Mouse (Mus musculus) T-helper 17 cell (primary cell): ENCODE results near the gene Knstrn.

Experiments
- in situ Hi-C, 2 experiments: fragments of 300-600 bp; cut with MboI, MseI; formaldehyde crosslinking; loops; 1 replicate in 1 of 2; 2 replicates in 1 of 2; pipeline ENCODE4 v1.15.1; 2025; ENCODE audit warnings: high pct_unique_total_duplicates in 2 of 2

Gene Knstrn

GRCm38 (mm10) chr2:118790551-118791525 lies 23.0 kb upstream of the Knstrn start:
- in situ Hi-C loops: loop anchor here in 1 of 2 experiments (5.0 kb wide), 1 partner anchor 91 kb away; no protein-coding TSS in a partner anchor

DNA sequence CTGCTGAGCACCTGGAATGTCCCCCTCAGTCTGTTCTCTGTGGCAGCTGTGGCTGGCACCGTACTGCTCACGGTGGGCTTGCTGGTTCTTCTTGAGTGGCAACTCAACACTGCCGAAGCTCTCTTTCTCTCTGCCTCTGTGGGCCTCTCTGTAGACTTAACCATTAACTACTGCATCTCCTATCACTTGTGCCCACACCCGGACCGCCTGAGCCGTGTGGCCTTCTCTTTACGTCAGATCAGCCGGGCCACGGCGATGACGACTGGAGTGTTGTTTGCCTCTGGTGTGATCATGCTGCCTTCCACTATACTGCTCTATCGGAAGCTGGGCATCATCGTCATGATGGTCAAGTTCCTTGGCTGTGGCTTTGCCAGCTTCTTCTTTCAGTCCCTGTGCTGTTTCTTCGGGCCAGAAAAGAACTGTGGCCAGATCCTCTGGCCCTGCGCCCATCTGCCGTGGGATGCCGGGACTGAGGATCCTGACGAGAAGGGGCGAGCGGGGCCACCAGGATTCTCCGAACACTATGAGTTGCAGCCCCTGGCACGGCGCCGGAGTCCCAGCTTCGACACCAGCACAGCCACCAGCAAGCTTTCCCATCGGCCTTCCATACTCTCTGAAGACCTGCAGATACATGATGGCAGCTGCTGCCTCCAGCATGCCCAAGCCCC lies 22.1 kb upstream of the Knstrn start:
- in situ Hi-C loops: loop anchor here in 1 of 2 experiments (5.0 kb wide), 1 partner anchor 91 kb away; no protein-coding TSS in a partner anchor

DNA sequence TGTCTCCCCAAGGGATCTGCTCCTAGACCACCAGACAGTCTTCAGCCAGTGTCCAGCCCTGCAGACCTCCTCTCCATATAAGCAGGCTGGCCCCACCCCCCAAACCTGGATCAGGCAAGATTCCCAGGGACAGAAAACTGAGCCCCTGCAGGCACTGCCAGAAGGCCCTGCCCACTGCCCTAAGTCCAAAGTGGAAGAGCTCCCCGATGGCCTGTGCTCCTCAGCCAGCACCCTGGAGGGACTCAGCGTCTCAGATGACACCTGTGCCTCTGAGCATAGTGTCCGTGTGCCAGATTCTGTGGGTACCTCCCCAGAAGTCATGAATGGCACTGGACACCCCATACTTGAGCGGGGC lies 21.6 kb upstream of the Knstrn start:
- in situ Hi-C loops: loop anchor here in 1 of 2 experiments (5.0 kb wide), 1 partner anchor 90 kb away; no protein-coding TSS in a partner anchor

DNA sequence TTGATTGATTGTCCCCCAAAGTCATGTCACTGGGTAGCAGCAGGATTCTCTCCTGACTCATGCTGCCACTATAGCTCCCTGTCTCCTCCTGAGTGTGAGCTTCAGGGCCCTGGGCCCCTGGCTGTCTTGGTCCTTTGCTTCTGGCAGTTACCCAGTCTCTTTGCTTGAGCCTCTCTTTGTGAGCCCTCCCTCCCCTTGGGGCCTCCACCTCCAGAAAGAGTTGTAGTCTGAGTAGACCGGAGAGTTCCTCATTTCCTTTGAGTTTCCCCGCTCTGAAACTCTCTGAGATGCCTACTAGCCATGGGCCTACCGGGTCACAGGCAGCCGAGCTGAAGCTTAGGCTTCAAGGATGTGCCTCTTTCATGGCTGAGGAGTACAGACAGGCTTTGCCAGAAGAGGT lies 20.2 kb upstream of the Knstrn start:
- in situ Hi-C loops: loop anchor here in 1 of 2 experiments (5.0 kb wide), 1 partner anchor 89 kb away; no protein-coding TSS in a partner anchor

- in situ Hi-C loops: loop anchor here in 1 of 2 experiments (10.0 kb wide), 1 partner anchor 1778 kb away; no protein-coding TSS in a partner anchor
These were observed 11.2 kb upstream of the Knstrn start for GRCm38 (mm10) chr2:118802542-118803118.

DNA sequence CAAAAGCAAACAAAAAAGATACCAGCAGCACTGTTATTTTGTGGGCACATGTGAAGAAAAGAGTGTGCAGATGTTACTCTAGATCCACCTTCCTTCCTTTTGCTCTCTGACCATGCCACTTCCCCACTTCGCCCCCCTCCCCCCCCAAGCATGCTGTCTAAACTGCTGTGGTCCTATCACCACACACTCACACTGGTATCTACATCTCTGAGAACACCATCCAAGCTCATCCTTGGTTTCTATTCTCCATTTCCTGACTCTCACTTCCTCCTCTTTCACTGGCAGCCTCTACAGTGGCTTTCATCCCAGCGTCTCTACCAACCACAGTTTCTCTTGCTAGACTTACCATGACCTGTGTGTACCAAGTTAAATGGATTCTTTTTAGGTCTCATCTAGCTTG lies 9.3 kb upstream of the Knstrn start:
- in situ Hi-C loops: loop anchor here in 1 of 2 experiments (10.0 kb wide), 1 partner anchor 1780 kb away; no protein-coding TSS in a partner anchor

- in situ Hi-C loops: loop anchor here in 1 of 2 experiments (10.0 kb wide), 1 partner anchor 1780 kb away; no protein-coding TSS in a partner anchor
These were observed 8.7 kb upstream of the Knstrn start for GRCm38 (mm10) chr2:118805137-118805536.

GRCm38 (mm10) chr2:118805756-118806155 lies 8.0 kb upstream of the Knstrn start:
- in situ Hi-C loops: loop anchor here in 1 of 2 experiments (10.0 kb wide), 1 partner anchor 1781 kb away; no protein-coding TSS in a partner anchor

DNA sequence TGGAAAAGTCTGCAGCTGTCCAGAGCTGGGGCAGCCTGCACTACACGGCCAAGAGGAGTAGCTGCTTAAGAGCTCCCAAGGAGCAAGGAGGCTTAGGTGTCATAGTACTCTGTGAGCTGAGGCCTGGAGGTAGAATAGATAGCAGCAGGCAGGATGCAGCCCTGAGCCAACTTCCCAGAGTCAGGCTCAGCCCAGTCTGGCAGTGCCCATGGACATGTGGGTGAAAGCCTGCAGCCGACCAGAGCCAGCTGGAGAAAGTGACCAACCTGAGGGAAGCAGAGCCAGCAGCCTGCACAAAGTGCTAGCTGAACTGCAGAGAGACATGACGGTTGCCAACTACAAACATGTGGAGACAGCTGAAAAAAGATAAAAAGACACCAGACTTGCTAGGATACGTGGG lies 6.9 kb upstream of the Knstrn start:
- in situ Hi-C loops: loop anchor here in 1 of 2 experiments (10.0 kb wide), 1 partner anchor 1782 kb away; no protein-coding TSS in a partner anchor

DNA sequence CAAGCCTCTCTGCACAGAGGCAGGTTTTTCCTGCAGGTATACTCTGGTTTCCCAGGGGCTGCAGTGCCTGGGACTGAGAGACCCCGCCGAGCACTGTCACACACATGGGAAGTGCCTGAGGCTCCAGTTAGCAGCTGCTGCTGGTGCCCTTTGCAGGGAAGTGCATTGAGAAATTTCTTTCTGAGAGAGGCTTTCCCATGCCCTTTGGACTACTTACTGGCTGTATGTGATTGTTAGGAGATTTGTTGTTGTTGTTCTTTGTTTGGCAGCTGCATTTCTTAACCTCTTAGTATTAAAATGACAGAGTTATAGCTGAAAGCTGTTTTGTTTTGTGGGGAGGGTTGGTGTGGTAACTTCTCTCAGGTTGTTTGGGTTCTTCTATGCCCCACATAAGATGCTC lies 2.9 kb upstream of the Knstrn start:
- in situ Hi-C loops: no loop called here

DNA sequence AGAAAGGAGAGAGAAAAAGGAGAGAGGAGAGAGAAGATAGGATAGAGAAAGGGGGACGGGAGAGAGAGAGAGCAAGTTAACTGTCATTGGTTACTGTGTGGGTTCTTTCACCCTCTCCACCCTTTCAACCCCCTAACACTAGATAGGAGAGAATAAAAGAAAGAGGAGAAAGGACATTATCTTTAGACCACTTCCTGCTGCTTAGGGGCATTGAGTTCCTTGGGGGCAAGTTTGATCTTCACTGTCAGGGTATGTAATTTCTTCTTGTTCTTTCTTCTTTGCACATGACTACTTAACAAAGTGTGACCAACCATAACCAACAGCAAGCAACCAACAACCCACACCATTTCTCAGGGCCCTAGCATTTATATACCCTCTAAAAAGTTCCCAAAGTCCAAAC lies 1.1 kb upstream of the Knstrn start:
- in situ Hi-C loops: no loop called here

GRCm38 (mm10) chr2:118822800-118823199 lies 9.0 kb downstream of the Knstrn start:
- in situ Hi-C loops: no loop called here

DNA sequence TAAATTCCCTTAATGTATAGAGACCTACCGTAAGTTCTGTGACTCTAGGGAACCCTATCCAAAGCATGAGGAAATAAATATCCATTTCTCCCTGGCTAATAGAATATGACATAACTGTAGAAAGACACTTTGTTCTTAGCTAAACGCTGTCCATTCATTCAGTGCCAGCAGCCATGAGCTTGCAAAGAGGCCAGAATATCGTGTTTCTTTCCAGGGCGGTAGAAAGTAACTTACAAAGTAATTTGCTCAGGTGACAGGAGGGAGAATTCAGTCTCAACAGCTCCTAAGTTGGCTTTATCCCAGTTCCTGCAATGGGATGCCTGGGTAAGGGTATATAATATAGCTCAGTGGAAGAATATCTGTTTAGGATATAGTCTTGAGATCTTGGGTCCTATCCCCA lies 10.6 kb downstream of the Knstrn start:
- in situ Hi-C loops: no loop called here

GRCm38 (mm10) chr2:118829096-118829495 lies 15.3 kb downstream of the Knstrn start:
- in situ Hi-C loops: loop anchor here in 1 of 2 experiments (25.0 kb wide), 1 partner anchor 892 kb away; no protein-coding TSS in a partner anchor

DNA sequence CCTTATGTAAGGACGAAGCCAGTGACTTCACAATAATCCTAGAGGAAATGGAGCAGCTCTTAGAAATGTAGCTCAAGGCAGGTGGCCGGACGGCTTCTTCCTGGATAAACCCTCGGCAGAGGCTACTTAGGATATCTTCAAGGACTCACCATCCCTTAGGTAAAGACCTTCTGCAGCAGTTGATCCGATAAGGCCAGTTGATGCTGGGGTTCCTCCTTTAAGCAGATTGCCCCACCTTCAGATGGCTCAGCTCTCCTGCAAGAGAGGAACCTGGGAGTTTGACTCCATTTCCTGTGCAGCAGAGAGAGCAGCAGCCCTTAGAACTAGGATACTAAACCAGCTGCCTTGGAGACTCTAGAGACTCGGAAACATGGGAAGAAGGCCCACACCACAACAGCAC lies 20.3 kb downstream of the Knstrn start:
- in situ Hi-C loops: loop anchor here in 1 of 2 experiments (25.0 kb wide), 1 partner anchor 897 kb away; no protein-coding TSS in a partner anchor

DNA sequence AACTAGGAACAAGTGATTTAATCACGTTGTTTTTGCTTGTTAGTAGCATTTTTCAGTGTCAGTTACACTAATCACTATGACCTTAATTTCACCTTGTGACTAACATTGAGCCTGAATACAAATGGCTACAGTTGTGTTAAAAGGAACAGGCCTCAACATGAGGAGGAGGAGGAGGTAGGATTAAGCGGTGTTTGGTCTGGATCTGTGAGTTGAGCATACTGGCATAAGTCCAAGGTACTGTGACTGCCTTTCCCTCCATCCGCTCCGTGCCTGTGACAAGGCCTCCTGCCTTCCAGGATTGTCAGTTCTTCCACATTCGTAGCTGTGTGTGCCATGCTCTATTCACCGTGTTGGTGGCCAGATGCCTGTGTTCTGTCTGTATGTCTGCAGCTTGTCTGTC lies 21.3 kb downstream of the Knstrn start:
- in situ Hi-C loops: loop anchor here in 1 of 2 experiments (25.0 kb wide), 1 partner anchor 898 kb away; no protein-coding TSS in a partner anchor

- in situ Hi-C loops: loop anchor here in 1 of 2 experiments (25.0 kb wide), 1 partner anchor 901 kb away; no protein-coding TSS in a partner anchor
These were observed 24.5 kb downstream of the Knstrn start for GRCm38 (mm10) chr2:118838330-118838729.

DNA sequence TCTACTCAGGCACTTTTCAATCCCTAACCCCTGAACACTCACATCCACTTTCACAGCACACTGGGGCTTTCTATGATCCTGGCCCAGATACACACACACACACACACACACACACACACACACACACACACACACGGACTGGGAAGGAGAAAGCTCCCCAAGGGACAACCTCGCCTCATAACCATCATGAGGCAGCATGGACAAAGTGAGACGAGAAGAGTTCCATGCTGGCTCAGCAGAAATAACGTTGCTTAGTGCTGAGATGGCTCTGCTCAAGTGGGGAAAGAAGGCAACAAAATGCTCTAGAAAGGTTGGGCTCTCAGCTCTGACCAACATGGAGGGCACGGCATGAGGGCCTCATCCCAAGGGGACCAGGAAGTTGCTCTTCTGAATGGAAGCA lies 27.4 kb downstream of the Knstrn start:
- in situ Hi-C loops: loop anchor here in 1 of 2 experiments (25.0 kb wide), 1 partner anchor 904 kb away; no protein-coding TSS in a partner anchor

DNA sequence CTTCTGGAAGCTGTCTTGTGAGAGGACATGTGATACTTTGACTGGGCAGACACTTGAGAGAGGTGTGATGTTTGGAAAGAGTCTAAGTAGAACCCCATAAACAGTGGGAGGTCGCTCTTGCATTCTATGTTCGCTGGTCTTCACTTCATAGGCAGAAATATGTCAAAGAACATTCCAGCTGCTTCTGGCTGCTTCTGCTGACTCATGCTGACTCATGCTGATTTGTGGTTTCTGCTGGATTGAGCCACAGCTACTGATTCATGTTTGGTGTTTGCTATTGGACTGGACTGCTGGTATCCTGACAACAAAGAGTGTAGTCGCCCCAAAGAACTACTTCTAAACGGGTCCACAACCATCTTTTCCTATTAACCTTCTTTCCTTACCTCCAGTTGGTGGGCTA lies 28.0 kb downstream of the Knstrn start:
- in situ Hi-C loops: loop anchor here in 1 of 2 experiments (25.0 kb wide), 1 partner anchor 904 kb away; no protein-coding TSS in a partner anchor

DNA sequence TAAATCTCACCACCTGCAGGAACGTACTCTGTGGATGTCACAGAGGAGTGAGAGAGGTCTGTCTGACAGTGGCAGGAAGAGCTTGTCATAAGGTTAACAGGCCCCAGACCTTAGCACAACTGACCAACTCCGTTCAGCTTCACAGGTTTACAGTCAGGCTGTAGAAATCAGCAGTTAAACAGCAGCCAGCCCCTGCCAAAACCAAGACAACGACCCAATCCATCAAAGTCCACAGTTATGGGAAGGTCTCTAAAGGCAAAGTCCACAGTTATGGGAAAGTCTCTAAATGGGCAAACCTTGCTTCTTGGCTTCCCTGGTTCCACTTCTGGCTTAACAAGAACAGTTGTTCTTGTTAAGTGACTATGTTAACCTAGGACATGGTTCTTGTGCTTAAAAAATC lies 30.6 kb downstream of the Knstrn start:
- in situ Hi-C loops: loop anchor here in 1 of 2 experiments (25.0 kb wide), 1 partner anchor 907 kb away; no protein-coding TSS in a partner anchor

DNA sequence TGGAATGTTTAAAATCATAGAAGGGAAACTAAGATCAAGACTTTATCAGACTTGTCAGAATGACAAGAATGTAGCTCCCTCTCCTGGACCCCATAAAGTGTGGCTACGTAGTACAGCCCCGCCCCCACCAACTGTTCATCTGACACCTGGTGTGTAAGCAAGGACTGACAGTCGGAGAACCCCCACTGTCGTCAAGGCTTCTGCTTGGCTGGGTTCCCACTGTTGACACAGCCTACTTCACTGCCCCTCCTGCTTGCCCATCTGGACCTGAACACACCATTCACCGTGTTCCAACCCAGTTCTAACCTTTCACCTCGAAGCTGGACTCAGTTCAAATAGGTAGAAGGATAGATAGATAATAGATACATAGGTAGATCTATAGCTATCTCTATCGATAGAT lies 32.4 kb downstream of the Knstrn start:
- in situ Hi-C loops: loop anchor here in 1 of 2 experiments (25.0 kb wide), 1 partner anchor 909 kb away; no protein-coding TSS in a partner anchor
